In genomic region chr6:113469432-113469831, GRCm38 (mm10) we compare ENCODE assay signal across 8 mouse cellular contexts. TPM values are rescaled to one million over a fixed set of nuclear protein-coding genes. Genes with fewer than 3 reads are reported as not detected.
DNase-seq lines count a peak whose midpoint lies in the region; ATAC-seq lines count a peak whose summit lies in the region.

No protein-coding gene starts in this region.

- no peaks in the 10 kb centered on the region for H3K27me3 ChIP-seq in intestine, embryonic 16.5 days (replicated peaks; ENCODE audit: control insufficient read depth, insufficient read depth, low read length)
- H3K27me3 ChIP-seq in limb, embryonic 13.5 days, result peaks cover 52% of the 10 kb centered on the region
- H3K27me3 ChIP-seq in midbrain, embryonic 13.5 days, result peaks cover 40% of the 10 kb centered on the region

- intact Hi-C loops in heart, postnatal 25 days (cut with DNase I), result loop anchor here (2.0 to 5.0 kb wide), 3 partner anchors 27 to 431 kb away; partner anchors contain the start of gene Jagn1

- H3K36me3 ChIP-seq in intestine, embryonic 16.5 days (ENCODE audit: control insufficient read depth, insufficient read depth, low read length), result no peaks in the 10 kb centered on the region
- no peaks in the 10 kb centered on the region for H3K36me3 ChIP-seq in limb, embryonic 13.5 days
- H3K36me3 ChIP-seq in midbrain, embryonic 13.5 days, result no peaks in the 10 kb centered on the region

- peak overlapping the region; percentile 87 for H3K4me2 ChIP-seq in intestine, embryonic 16.5 days (ENCODE audit: low read depth, low read length)
- peak overlapping the region; percentile 72 for H3K4me2 ChIP-seq in limb, embryonic 13.5 days (replicated peaks)
- peak overlapping the region; percentile 63 for H3K4me2 ChIP-seq in midbrain, embryonic 13.5 days (replicated peaks)

- under 1% methylated on average over 31 of the region's 31 CpGs for WGBS in intestine, embryonic 16.5 days
- WGBS in limb, embryonic 13.5 days, result 2% methylated on average over 30 of the region's 31 CpGs
- WGBS in midbrain, embryonic 13.5 days, result under 1% methylated on average over 31 of the region's 31 CpGs

- H3K9ac ChIP-seq in intestine, embryonic 16.5 days (ENCODE audit: low read depth, low read length), result peak overlapping the region; percentile 70
- peak overlapping the region; percentile 60 for H3K9ac ChIP-seq in limb, embryonic 13.5 days
- H3K9ac ChIP-seq in midbrain, embryonic 13.5 days (replicated peaks), result peak overlapping the region; percentile 52

- no peak overlapping the region for H3K27ac ChIP-seq in intestine, embryonic 16.5 days (ENCODE audit: low read length)
- H3K27ac ChIP-seq in limb, embryonic 13.5 days, result no peak overlapping the region; the same call in 1 of the 2 replicates
- no peak overlapping the region for H3K27ac ChIP-seq in midbrain, embryonic 13.5 days

- H3K4me1 ChIP-seq in intestine, embryonic 16.5 days (ENCODE audit: control insufficient read depth, insufficient read depth, low read length), result peaks cover 31% of the 10 kb centered on the region
- H3K4me1 ChIP-seq in limb, embryonic 13.5 days, result peaks cover 30% of the 10 kb centered on the region
- peaks cover 15% of the 10 kb centered on the region for H3K4me1 ChIP-seq in midbrain, embryonic 13.5 days (replicated peaks)

- DNase-seq in heart, adult 11 months, result peak; percentile 96
- no peak for DNase-seq in heart, postnatal 25 days (ENCODE audit: low spot score)
- DNase-seq in embryo, embryonic 11.5 days (ENCODE audit: low read depth, low spot score), result peak; percentile 56
- peak; percentile 25 for DNase-seq in spleen, adult 12 weeks (ENCODE audit: low spot score)

- H3K4me3 ChIP-seq in intestine, embryonic 16.5 days (ENCODE audit: low read length), result peak overlapping the region; percentile 51
- peak overlapping the region; percentile 46 for H3K4me3 ChIP-seq in limb, embryonic 13.5 days
- H3K4me3 ChIP-seq in midbrain, embryonic 13.5 days (replicated peaks), result peak overlapping the region; percentile 35

- peak; percentile 74 for ATAC-seq in granulocyte monocyte progenitor cell, adult 5-6 weeks (replicated peaks; ENCODE audit: poor library complexity, severe bottlenecking)
- ATAC-seq in intestine, embryonic 16.5 days, result peak; percentile 68
- peak; percentile 68 for ATAC-seq in limb, embryonic 13.5 days (ENCODE audit: low FRiP score, low read depth)
- ATAC-seq in midbrain, embryonic 13.5 days, result peak; percentile 80

- H3K9me3 ChIP-seq in intestine, embryonic 16.5 days (ENCODE audit: control insufficient read depth, low read length), result no peaks in the 10 kb centered on the region
- H3K9me3 ChIP-seq in limb, embryonic 13.5 days, result no peaks in the 10 kb centered on the region
- H3K9me3 ChIP-seq in midbrain, embryonic 13.5 days, result no peaks in the 10 kb centered on the region

RNA-seq across cellular contexts. Expression of gene Il17rc, which starts 1.8 kb away (rescaled TPM):
- 10 to 100 TPM in 1 of 2 experiments, 1 to 10 TPM in 1; 8.2 to 10.0 TPM for total RNA-seq in heart, postnatal 25 days (2021)
- not detected in 2 replicates for total RNA-seq in granulocyte monocyte progenitor cell, adult 5-6 weeks (2014; fragmentation: Nextera tagmentation)
- total RNA-seq in granulocyte monocyte progenitor cell, adult 5-6 weeks (2017), result not detected in 2 replicates
- polyA plus RNA-seq in intestine, embryonic 16.5 days (2015; fragmentation: Nextera tagmentation; extraction: Ambion mirVana), result 34.6 and 38.0 TPM in 2 replicates
- 9.9 and 10.5 TPM in 2 replicates for polyA plus RNA-seq in limb, embryonic 13.5 days (2015; fragmentation: Nextera tagmentation; extraction: Ambion mirVana)
- polyA plus RNA-seq in midbrain, embryonic 13.5 days (2015; fragmentation: Nextera tagmentation; extraction: Ambion mirVana), result 0.96 and 1.4 TPM in 2 replicates

RNA-seq across cellular contexts. Expression of gene Il17re, which starts 11.1 kb away (rescaled TPM):
- total RNA-seq in heart, postnatal 25 days (2021), result 1 to 10 TPM in 1 of 2 experiments, under 1 TPM in 1; 0.78 to 1.1 TPM
- not detected in 2 replicates for total RNA-seq in granulocyte monocyte progenitor cell, adult 5-6 weeks (2014; fragmentation: Nextera tagmentation)
- 0.31 and 0.43 TPM in 2 replicates for total RNA-seq in granulocyte monocyte progenitor cell, adult 5-6 weeks (2017)
- polyA plus RNA-seq in intestine, embryonic 16.5 days (2015; fragmentation: Nextera tagmentation; extraction: Ambion mirVana), result 7.7 and 9.5 TPM in 2 replicates
- polyA plus RNA-seq in limb, embryonic 13.5 days (2015; fragmentation: Nextera tagmentation; extraction: Ambion mirVana), result 6.5 and 6.6 TPM in 2 replicates
- 0.13 TPM in 1 of 2 replicates, not detected in the other for polyA plus RNA-seq in midbrain, embryonic 13.5 days (2015; fragmentation: Nextera tagmentation; extraction: Ambion mirVana)

RNA-seq across cellular contexts. Expression of gene Creld1, which starts 13.7 kb away (rescaled TPM):
- 10 to 100 TPM; 52.2 to 55.6 TPM for total RNA-seq in heart, postnatal 25 days (2021)
- 15.3 and 17.8 TPM in 2 replicates for total RNA-seq in granulocyte monocyte progenitor cell, adult 5-6 weeks (2014; fragmentation: Nextera tagmentation)
- total RNA-seq in granulocyte monocyte progenitor cell, adult 5-6 weeks (2017), result 6.7 and 9.4 TPM in 2 replicates
- polyA plus RNA-seq in intestine, embryonic 16.5 days (2015; fragmentation: Nextera tagmentation; extraction: Ambion mirVana), result 20.6 and 22.9 TPM in 2 replicates
- polyA plus RNA-seq in limb, embryonic 13.5 days (2015; fragmentation: Nextera tagmentation; extraction: Ambion mirVana), result 14.9 and 17.1 TPM in 2 replicates
- polyA plus RNA-seq in midbrain, embryonic 13.5 days (2015; fragmentation: Nextera tagmentation; extraction: Ambion mirVana), result 49.4 and 56.5 TPM in 2 replicates

RNA-seq across cellular contexts. Expression of gene Jagn1, which starts 27.1 kb away (rescaled TPM):
- 10 to 100 TPM; 22.2 TPM for total RNA-seq in heart, postnatal 25 days (2021)
- 53.5 and 73.6 TPM in 2 replicates for total RNA-seq in granulocyte monocyte progenitor cell, adult 5-6 weeks (2014; fragmentation: Nextera tagmentation)
- 23.2 and 28.3 TPM in 2 replicates for total RNA-seq in granulocyte monocyte progenitor cell, adult 5-6 weeks (2017)
- polyA plus RNA-seq in intestine, embryonic 16.5 days (2015; fragmentation: Nextera tagmentation; extraction: Ambion mirVana), result 82.6 and 89.7 TPM in 2 replicates
- 88.2 and 89.7 TPM in 2 replicates for polyA plus RNA-seq in limb, embryonic 13.5 days (2015; fragmentation: Nextera tagmentation; extraction: Ambion mirVana)
- polyA plus RNA-seq in midbrain, embryonic 13.5 days (2015; fragmentation: Nextera tagmentation; extraction: Ambion mirVana), result 84.3 and 87.6 TPM in 2 replicates

RNA-seq across cellular contexts. Expression of gene Prrt3, which starts 32.3 kb away (rescaled TPM):
- total RNA-seq in heart, postnatal 25 days (2021), result not detected
- total RNA-seq in granulocyte monocyte progenitor cell, adult 5-6 weeks (2014; fragmentation: Nextera tagmentation), result not detected in 2 replicates
- not detected in 2 replicates for total RNA-seq in granulocyte monocyte progenitor cell, adult 5-6 weeks (2017)
- polyA plus RNA-seq in intestine, embryonic 16.5 days (2015; fragmentation: Nextera tagmentation; extraction: Ambion mirVana), result 0.22 and 0.42 TPM in 2 replicates
- 0.94 and 1.2 TPM in 2 replicates for polyA plus RNA-seq in limb, embryonic 13.5 days (2015; fragmentation: Nextera tagmentation; extraction: Ambion mirVana)
- 5.2 and 6.0 TPM in 2 replicates for polyA plus RNA-seq in midbrain, embryonic 13.5 days (2015; fragmentation: Nextera tagmentation; extraction: Ambion mirVana)
